Mouse (Mus musculus) cerebellum, adult 2 months (tissue): ENCODE data around the gene Tmc5. TPM values are rescaled to one million over a fixed set of nuclear protein-coding genes. Genes with fewer than 3 reads are reported as not detected.

Experiments
- DNase-seq, 2 experiments: peaks; one replicate each; pipeline ENCODE4 v3.0.0; 2021
- H3K27ac ChIP-seq: fragments of 200-500 bp; 2 replicates; pipeline ENCODE4 v1.5.1; 2012; ENCODE audit warnings: low read length, control low read depth, inconsistent platforms; ENCODE audit not compliant: insufficient read depth
- H3K27me3 ChIP-seq: fragments of 200-500 bp; 2 replicates; pipeline ENCODE4 v1.6.1; 2012; ENCODE audit warnings: inconsistent platforms, mild to moderate bottlenecking, low read length, moderate library complexity; ENCODE audit not compliant: control insufficient read depth, insufficient read depth
- H3K4me1 ChIP-seq: fragments of 200-500 bp; 2 replicates; pipeline ENCODE4 v1.6.1; 2011; ENCODE audit warnings: low read length; ENCODE audit not compliant: control insufficient read depth, insufficient read depth
- H3K4me3 ChIP-seq: fragments of 200-500 bp; replicated peaks from 2 replicates; pipeline ENCODE3; 2011; ENCODE audit warnings: mild to moderate bottlenecking, low read depth, low read length, control low read depth; ENCODE audit not compliant: insufficient read depth
- CTCF ChIP-seq: fragments of 200-500 bp; IDR thresholded peaks from 2 replicates; pipeline ENCODE4 v1.5.1; 2011; ENCODE audit warnings: low read depth, mild to moderate bottlenecking, control low read depth, low read length, moderate library complexity, borderline replicate concordance; ENCODE audit not compliant: insufficient read depth
- POLR2A ChIP-seq: fragments of 200-500 bp; IDR thresholded peaks from 2 replicates; pipeline ENCODE4 v1.6.1; 2011; ENCODE audit warnings: low read length, control low read depth, borderline replicate concordance; ENCODE audit not compliant: insufficient read depth
- WGBS: fragments of 180-500 bp; shearing (Covaris S2); methylation state at CpG from one replicate; pipeline ENCODE4 v1.1.7; 2018; 5-methylcytosine and 5-hydroxymethylcytosine counted together
- polyA plus RNA-seq: library from polyadenylated mRNA; depleted of rRNA; stranded (reverse); fragments of >200 nt; gene quantifications from 2 replicates; pipeline ENCODE4 v1.2.3, GENCODE M21; 2012

Tmc5 gene
- polyA plus RNA-seq, 1 experiment = 0.13 TPM

GRCm38 (mm10) chr7:118594611-118595010, 2.5 kb upstream of the Tmc5 start:
- Histone ChIP-seq H3K27me3 (no peaks in the 10 kb centered on the region; the same call in 1 of the 2 replicates), H3K4me3 (no peak overlapping the region), H3K4me1 (peaks cover 18% of the 10 kb centered on the region), H3K27ac (no peak overlapping the region)
- DNase-seq = no peak
- 61% methylated on average over 10 of the region's 10 CpGs for WGBS
- no peak for TF ChIP-seq POLR2A
- TF ChIP-seq CTCF = no peak

- Histone ChIP-seq H3K27ac (no peak overlapping the region), H3K27me3 (no peaks in the 10 kb centered on the region; the same call in 1 of the 2 replicates), H3K4me3 (peak overlapping the region; percentile 27), H3K4me1 (peaks cover 18% of the 10 kb centered on the region)
- TF ChIP-seq POLR2A (no peak), CTCF (peak; percentile 90)
- WGBS = 2% methylated on average over 14 of the region's 14 CpGs
- DNase-seq = peak; percentile 90 to 94
These were observed 1.9 kb upstream of the Tmc5 start for GRCm38 (mm10) chr7:118595228-118595627.

GRCm38 (mm10) chr7:118596271-118596670, 826 bp upstream of the Tmc5 start:
- no peak for TF ChIP-seq POLR2A
- no peak for TF ChIP-seq CTCF
- no peak for DNase-seq
- no peak overlapping the region for H3K27ac ChIP-seq
- peaks cover 18% of the 10 kb centered on the region for H3K4me1 ChIP-seq
- H3K27me3 ChIP-seq = no peaks in the 10 kb centered on the region; the same call in 1 of the 2 replicates
- no peak overlapping the region for H3K4me3 ChIP-seq
- WGBS = 86% methylated on average over 11 of the region's 11 CpGs

- Histone ChIP-seq H3K27ac (no peak overlapping the region), H3K4me3 (no peak overlapping the region), H3K27me3 (no peaks in the 10 kb centered on the region; the same call in 1 of the 2 replicates), H3K4me1 (no peaks in the 10 kb centered on the region)
- no peak for TF ChIP-seq CTCF
- no peak for TF ChIP-seq POLR2A
- DNase-seq = no peak
- WGBS = 67% methylated on average over 12 of the region's 12 CpGs
These were observed 3.0 kb downstream of the Tmc5 start for GRCm38 (mm10) chr7:118599954-118600631.

GRCm38 (mm10) chr7:118604842-118605241, 7.7 kb downstream of the Tmc5 start:
- H3K4me3 ChIP-seq = no peak overlapping the region
- no peaks in the 10 kb centered on the region for H3K4me1 ChIP-seq
- TF ChIP-seq POLR2A (no peak), CTCF (no peak)
- 36% methylated on average over 8 of the region's 8 CpGs for WGBS
- DNase-seq = no peak
- H3K27ac ChIP-seq = no peak overlapping the region
- no peaks in the 10 kb centered on the region for H3K27me3 ChIP-seq

GRCm38 (mm10) chr7:118609815-118610214, 12.7 kb downstream of the Tmc5 start:
- 95% methylated on average over 7 of the region's 7 CpGs for WGBS
- DNase-seq = no peak
- no peaks in the 10 kb centered on the region for H3K4me1 ChIP-seq
- TF ChIP-seq POLR2A (no peak), CTCF (no peak)
- H3K27me3 ChIP-seq = no peaks in the 10 kb centered on the region
- H3K27ac ChIP-seq = no peak overlapping the region
- no peak overlapping the region for H3K4me3 ChIP-seq

GRCm38 (mm10) chr7:118610721-118611120, 13.6 kb downstream of the Tmc5 start:
- Histone ChIP-seq H3K27ac (no peak overlapping the region), H3K4me3 (no peak overlapping the region), H3K27me3 (no peaks in the 10 kb centered on the region), H3K4me1 (no peaks in the 10 kb centered on the region)
- no peak for DNase-seq
- 85% methylated on average over 13 of the region's 13 CpGs for WGBS
- TF ChIP-seq POLR2A = no peak
- no peak for TF ChIP-seq CTCF

- 83% methylated on average over 4 of the region's 4 CpGs for WGBS
These were observed 14.2 kb downstream of the Tmc5 start for GRCm38 (mm10) chr7:118611185-118611749.

More at GRCm38 (mm10) chr7:118611185-118611749, 14.2 kb downstream of the Tmc5 start:
- DNase-seq = no peak
- no peaks in the 10 kb centered on the region for H3K27me3 ChIP-seq
- no peaks in the 10 kb centered on the region for H3K4me1 ChIP-seq
- no peak overlapping the region for H3K4me3 ChIP-seq
- no peak for TF ChIP-seq POLR2A
- no peak overlapping the region for H3K27ac ChIP-seq
